Mouse (Mus musculus) forelimb bud, embryonic 11.5 days (tissue): ENCODE results near the gene Olfr170.
"Not testable (repeated sequence)": the region's sequence is repeated elsewhere in the genome, so short reads cannot be mapped to it uniquely, and the experiment has no call there.

Experiments used
- DNase-seq: peaks from one replicate; pipeline ENCODE4 v3.0.0-alpha.2; 2012; ENCODE audit warnings: low read depth, low spot score

The Olfr170 gene

DNA sequence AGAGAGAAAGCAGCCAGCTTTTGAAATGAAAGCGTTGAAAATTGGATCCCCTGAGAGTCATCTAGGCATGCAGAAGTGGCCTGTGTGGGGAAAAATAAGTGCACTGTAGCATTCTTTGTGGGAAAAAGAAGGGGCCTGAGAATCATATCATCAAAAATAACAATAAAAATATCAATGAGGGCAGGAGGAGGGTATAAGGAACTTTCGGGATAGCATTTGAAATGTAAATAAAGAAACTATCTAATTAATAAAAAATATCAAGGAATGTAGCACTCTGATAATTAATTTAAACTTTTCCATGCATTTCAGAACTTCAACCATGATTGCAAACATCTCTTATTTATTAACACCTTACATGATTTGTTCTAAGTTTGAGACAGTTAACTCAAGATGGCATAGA lies at the start of gene Olfr170:
Gene Olfr170 (minus strand): TSS at position 101 of the 400 bp plus-strand sequence.
- DNase-seq: not testable (repeated sequence)

DNA sequence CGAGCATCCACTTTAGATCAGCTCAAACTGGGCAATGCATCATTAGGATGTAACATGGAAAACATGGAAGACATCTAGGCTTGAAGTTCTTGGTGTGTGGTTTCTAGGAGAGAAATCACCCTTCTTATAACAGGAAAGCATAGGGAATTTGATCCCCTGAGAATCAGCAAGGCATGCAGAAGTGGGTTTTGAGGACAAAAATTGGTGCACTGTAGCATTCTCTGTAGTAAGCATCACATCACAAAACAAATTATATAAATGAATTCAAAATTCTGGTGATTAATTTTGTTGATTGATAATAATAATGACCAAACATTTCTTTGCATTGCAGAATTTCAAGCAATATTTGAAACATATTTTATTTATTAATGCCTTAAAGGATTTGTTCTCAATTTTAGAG lies 18.1 kb upstream of the Olfr170 start, which contains the start of gene Olfr171:
Gene Olfr171 (minus strand): TSS at position 101 of the 400 bp plus-strand sequence.
- DNase-seq: no peak

DNA sequence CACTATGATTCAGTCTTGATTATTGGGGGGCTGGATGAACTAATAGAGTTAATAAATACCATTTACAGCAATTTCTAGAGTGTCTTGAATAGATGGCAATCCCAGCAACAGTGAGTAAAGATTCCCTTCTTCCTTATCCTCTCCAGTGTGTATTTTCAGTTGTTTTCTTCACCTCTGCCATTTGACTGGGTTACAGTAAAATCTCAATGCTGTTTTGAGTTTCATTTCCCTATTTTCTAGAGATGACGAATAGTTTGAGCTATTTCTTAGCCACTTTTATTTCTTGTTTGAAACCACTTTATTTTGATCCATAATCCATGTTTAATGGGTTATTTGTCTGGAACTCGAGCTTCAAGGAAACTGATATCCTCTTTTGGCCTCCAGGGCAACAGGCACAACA lies 8.5 kb downstream of the Olfr170 start:
- DNase-seq: no peak

DNA sequence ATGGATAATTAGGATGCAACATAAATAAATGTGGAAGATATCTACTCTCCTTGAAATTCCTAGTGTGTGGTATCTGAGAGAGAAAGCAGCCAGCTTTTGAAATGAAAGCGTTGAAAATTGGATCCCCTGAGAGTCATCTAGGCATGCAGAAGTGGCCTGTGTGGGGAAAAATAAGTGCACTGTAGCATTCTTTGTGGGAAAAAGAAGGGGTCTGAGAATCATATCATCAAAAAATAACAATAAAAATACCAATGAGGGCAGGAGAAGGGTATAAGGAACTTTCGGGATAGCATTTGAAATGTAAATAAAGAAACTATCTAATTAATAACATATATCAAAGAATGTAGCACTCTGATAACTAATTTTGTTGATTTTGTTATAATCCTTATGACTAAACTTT lies 40.0 kb downstream of the Olfr170 start, which contains the start of gene Olfr169:
Gene Olfr169 (minus strand): TSS at position 101 of the 400 bp plus-strand sequence.
- DNase-seq: not testable (repeated sequence)
